Mouse (Mus musculus) kidney, postnatal 4 days (tissue): ENCODE data around the gene Nfia.
A peak's percentile ranks its signal among the peaks of the same experiment; 100 is the strongest.

Experiments
- DNase-seq, 2 experiments: peaks; one replicate each; pipeline ENCODE4 v3.0.0; 2021; ENCODE audit warnings: mixed read lengths in 2 of 2

Gene Nfia

GRCm38 (mm10) chr4:97767025-97767424 lies 5.5 kb upstream of the Nfia start:
- no peak for DNase-seq

GRCm38 (mm10) chr4:97767516-97767915 lies 5.0 kb upstream of the Nfia start:
- DNase-seq = no peak

DNA sequence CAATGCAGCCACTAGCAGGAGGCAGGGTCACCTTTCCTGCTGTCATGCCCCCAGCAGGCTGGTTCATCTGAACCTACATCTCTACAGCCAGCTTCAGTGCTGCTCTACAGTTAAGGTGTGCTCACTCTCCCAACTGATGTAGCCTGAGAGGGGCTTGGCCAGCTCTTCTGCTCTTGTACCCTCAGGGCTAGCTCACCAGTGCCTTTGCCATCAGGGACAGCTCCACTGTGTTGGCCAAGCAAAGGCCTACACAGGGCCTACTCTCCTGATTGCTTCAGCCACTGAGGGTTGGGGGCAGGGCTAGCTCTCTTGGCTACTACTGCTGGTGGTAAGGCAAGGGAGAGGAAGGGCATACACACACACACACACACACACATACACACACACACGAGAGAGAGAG lies 2.7 kb upstream of the Nfia start:
- DNase-seq = no peak

- DNase-seq = no peak
These were observed 1.1 kb upstream of the Nfia start for GRCm38 (mm10) chr4:97771426-97771825.

GRCm38 (mm10) chr4:97772084-97772484 lies 450 bp upstream of the Nfia start:
- peak; percentile 96 to 98 for DNase-seq

- peak; percentile 79 to 89 for DNase-seq
These were observed 618 bp downstream of the Nfia start for GRCm38 (mm10) chr4:97773110-97773593.

- DNase-seq = no peak
These were observed 1.3 kb downstream of the Nfia start for GRCm38 (mm10) chr4:97773791-97774190.

DNA sequence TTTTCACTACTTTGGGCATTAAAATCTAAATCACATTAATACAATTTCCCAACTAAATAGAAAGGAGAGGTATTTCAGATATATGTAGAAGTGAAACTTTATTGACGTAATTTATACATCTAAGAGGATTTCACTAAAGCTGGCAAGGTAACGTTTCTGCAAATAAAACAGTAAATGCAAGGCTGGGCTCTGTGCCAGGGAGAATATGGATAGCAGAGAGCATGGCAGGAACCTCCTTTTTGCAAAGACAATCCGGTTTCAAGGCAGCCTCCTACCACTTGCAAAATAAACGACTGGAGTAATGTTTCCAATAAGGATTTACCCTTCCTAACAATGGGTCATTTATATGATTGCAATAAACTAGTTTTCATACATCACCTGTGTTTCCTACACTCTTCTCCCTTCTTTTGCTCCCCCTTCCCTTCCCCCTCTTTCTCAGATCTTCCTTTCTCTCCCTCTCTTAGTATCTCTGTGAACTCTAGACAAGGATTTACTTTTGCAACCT lies 2.0 kb downstream of the Nfia start:
- DNase-seq = peak; percentile 21 to 33

GRCm38 (mm10) chr4:97775059-97775458 lies 2.5 kb downstream of the Nfia start:
- DNase-seq = peak; percentile 77 to 87

- peak; percentile 16 to 36 for DNase-seq
These were observed 3.1 kb downstream of the Nfia start for GRCm38 (mm10) chr4:97775494-97776265.

DNA sequence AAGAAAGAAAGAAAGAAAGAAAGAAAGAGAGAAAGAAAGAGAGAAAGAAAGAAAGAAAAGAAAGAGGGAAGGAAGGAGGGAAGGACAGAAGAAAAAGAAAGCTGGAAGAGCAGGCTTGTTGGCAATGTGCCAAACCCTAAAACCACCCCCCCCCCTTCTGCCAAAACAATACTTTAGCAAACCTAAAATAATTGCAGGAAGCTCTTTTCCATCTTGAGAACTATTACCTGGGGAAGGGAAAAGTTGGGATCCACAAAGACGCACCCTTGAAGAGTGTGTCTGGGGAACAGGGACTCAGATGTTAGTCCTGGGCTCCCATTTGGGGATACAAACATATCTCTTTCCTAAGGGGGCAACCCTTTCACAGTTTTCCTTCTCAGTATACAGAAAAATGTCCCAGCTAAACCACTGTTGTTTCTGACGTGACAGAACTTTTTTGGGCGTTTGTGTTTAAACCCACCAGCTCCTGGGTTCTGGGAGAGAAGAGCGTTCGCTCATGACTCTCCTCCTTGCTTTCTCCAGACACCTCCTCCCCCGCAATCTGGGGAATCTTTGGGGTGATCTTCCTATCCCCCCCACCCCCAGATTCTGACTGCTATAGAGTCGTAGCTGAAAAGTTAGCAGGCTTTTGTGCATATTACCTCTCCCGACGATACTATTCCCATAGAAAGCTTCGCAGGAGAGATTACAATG lies 4.0 kb downstream of the Nfia start:
- DNase-seq = peak; percentile 19 to 48

- peak; percentile 73 to 77 for DNase-seq
These were observed 4.7 kb downstream of the Nfia start for GRCm38 (mm10) chr4:97777081-97777705.

GRCm38 (mm10) chr4:97777706-97778176 lies 5.2 kb downstream of the Nfia start, which contains the start of gene E130114P18Rik:
E130114P18Rik (minus strand) TSS chr4:97778078.
- peak; percentile 72 to 84 for DNase-seq

GRCm38 (mm10) chr4:97778211-97779002 lies 5.9 kb downstream of the Nfia start:
- peak; percentile 57 to 71 for DNase-seq

GRCm38 (mm10) chr4:97779003-97779930 lies 6.7 kb downstream of the Nfia start:
- DNase-seq = peak in 1 of 2 experiments; percentile 19

DNA sequence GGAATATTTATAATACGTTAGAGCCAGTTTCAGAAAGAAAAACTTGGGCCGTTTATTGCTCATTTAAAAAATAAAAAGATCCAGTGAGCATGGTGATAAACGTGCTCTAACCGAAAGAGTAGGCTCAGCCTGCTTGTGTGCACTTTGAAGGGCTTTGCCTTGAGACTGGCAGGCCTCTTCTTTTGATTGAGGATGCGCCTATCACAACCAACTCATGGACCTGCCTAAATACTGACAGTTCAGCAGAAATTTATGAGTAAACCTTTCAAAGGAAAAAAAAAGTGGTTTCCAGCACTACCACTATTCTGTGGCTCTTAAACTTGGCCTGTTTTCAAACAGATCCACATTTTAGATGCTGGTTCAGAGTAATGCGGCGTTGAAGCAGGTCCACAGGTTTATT lies 7.5 kb downstream of the Nfia start:
- peak in 1 of 2 experiments; percentile 16 for DNase-seq

DNA sequence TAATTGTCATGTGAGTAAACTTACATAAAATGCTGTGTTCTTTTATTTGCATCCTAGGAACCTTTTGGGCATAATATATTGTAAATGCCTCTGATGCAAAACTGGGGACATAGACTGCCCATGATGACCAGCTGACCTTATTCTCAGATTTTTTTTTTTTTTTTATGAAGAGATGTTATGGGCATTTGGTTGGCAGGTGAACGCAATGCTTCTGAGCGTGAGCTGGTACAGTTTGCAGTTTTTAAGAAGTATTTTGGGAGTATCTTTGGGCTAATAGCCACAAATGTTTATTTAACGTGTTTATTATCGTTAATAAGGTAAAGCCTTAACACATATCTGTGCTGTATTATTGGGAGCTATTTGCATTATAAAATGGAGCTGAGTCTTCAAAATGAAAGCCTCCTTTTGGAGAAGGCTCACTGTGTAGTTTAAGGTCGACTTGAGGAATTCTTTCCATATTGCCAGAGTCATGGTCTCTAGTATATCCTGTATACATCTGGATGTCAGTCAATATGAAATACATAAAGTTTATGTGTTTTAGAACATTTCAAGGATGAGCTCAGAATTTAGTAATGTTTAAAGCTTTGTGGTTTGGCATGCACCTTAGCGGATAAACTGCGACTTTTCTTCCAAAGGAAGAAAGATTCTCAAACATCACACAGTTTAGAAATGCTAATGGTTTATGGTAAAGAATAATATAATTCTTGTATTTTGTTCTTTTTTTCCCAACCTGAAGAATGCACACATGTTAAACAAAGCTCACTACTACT lies 8.3 kb downstream of the Nfia start:
- no peak for DNase-seq

DNA sequence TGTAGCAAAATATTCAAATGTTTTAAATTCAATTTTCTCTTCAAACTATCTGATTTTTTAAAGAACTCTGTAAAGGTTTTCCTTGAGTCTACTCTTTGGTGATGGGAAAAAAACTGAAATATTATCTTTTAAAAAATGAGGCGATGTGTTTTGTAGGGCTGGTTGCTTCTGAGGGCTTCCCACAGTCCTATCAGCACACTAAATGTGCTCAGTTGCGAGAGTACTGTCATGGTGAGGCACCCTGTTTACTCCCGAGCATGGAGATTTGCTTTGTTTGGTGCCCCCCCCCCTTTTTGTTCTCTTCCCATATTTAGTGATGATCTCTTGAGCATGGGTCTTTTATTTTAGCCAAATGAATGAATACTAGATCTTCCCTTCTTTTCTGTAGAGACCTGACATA lies 9.5 kb downstream of the Nfia start:
- DNase-seq = no peak

GRCm38 (mm10) chr4:97782497-97782896 lies 10.0 kb downstream of the Nfia start:
- DNase-seq = no peak
